Mouse (Mus musculus): Measurements from ENCODE around the gene 4931428L18Rik. TPM values are rescaled to one million over a fixed set of nuclear protein-coding genes. Genes with fewer than 3 reads are reported as not detected.

Gene 4931428L18Rik
- 3.4 and 3.7 TPM in 2 replicates for total RNA-seq (2017)

GRCm38 (mm10) chr1:31222564-31222963, at the start of gene 4931428L18Rik, which contains the start of gene Pih1d3:
TSS of gene 4931428L18Rik (minus strand) at chr1:31222684.
TSS of gene Pih1d3 (plus strand) at chr1:31222838.
- ATAC-seq (replicated peaks in 1 of 2; ENCODE audit: insufficient read depth in 1 of 2, low FRiP score in 2 of 2, low TSS enrichment in 1 of 2, low read depth in 1 of 2, poor library complexity in 2 of 2, severe bottlenecking in 2 of 2): peak; percentile 37 to 72; a peak in 3 of 4 replicates

- ATAC-seq (replicated peaks in 1 of 2; ENCODE audit: insufficient read depth in 1 of 2, low FRiP score in 2 of 2, low TSS enrichment in 1 of 2, low read depth in 1 of 2, poor library complexity in 2 of 2, severe bottlenecking in 2 of 2): no peak
Observed at GRCm38 (mm10) chr1:31260218-31260923, 37.9 kb upstream of the 4931428L18Rik start.

GRCm38 (mm10) chr1:31233319-31234036, 11.0 kb upstream of the 4931428L18Rik start:
- ATAC-seq (replicated peaks in 1 of 2; ENCODE audit: insufficient read depth in 1 of 2, low FRiP score in 2 of 2, low TSS enrichment in 1 of 2, low read depth in 1 of 2, poor library complexity in 2 of 2, severe bottlenecking in 2 of 2): no peak

GRCm38 (mm10) chr1:31220599-31221250, 1.8 kb downstream of the 4931428L18Rik start:
- ATAC-seq (replicated peaks in 1 of 2; ENCODE audit: insufficient read depth in 1 of 2, low FRiP score in 2 of 2, low TSS enrichment in 1 of 2, low read depth in 1 of 2, poor library complexity in 2 of 2, severe bottlenecking in 2 of 2): no peak

- ATAC-seq (replicated peaks in 1 of 2; ENCODE audit: insufficient read depth in 1 of 2, low FRiP score in 2 of 2, low TSS enrichment in 1 of 2, low read depth in 1 of 2, poor library complexity in 2 of 2, severe bottlenecking in 2 of 2): no peak
Observed at GRCm38 (mm10) chr1:31214831-31215230, 7.7 kb downstream of the 4931428L18Rik start.

GRCm38 (mm10) chr1:31210144-31210543, 12.3 kb downstream of the 4931428L18Rik start:
- peak; percentile 76 to 87; a peak in 3 of 4 replicates for ATAC-seq (replicated peaks in 1 of 2; ENCODE audit: insufficient read depth in 1 of 2, low FRiP score in 2 of 2, low TSS enrichment in 1 of 2, low read depth in 1 of 2, poor library complexity in 2 of 2, severe bottlenecking in 2 of 2)

- no peak for ATAC-seq (replicated peaks in 1 of 2; ENCODE audit: insufficient read depth in 1 of 2, low FRiP score in 2 of 2, low TSS enrichment in 1 of 2, low read depth in 1 of 2, poor library complexity in 2 of 2, severe bottlenecking in 2 of 2)
Observed at GRCm38 (mm10) chr1:31205770-31206169, 16.7 kb downstream of the 4931428L18Rik start.

- no peak for ATAC-seq (replicated peaks in 1 of 2; ENCODE audit: insufficient read depth in 1 of 2, low FRiP score in 2 of 2, low TSS enrichment in 1 of 2, low read depth in 1 of 2, poor library complexity in 2 of 2, severe bottlenecking in 2 of 2)
Observed at GRCm38 (mm10) chr1:31205346-31205745, 17.1 kb downstream of the 4931428L18Rik start.

- ATAC-seq (replicated peaks in 1 of 2; ENCODE audit: insufficient read depth in 1 of 2, low FRiP score in 2 of 2, low TSS enrichment in 1 of 2, low read depth in 1 of 2, poor library complexity in 2 of 2, severe bottlenecking in 2 of 2): no peak
Observed at GRCm38 (mm10) chr1:31203771-31204170, 18.7 kb downstream of the 4931428L18Rik start.

GRCm38 (mm10) chr1:31196959-31197358, 25.5 kb downstream of the 4931428L18Rik start:
- no peak for ATAC-seq (replicated peaks in 1 of 2; ENCODE audit: insufficient read depth in 1 of 2, low FRiP score in 2 of 2, low TSS enrichment in 1 of 2, low read depth in 1 of 2, poor library complexity in 2 of 2, severe bottlenecking in 2 of 2)

GRCm38 (mm10) chr1:31195633-31196032, 26.9 kb downstream of the 4931428L18Rik start:
- ATAC-seq (replicated peaks in 1 of 2; ENCODE audit: insufficient read depth in 1 of 2, low FRiP score in 2 of 2, low TSS enrichment in 1 of 2, low read depth in 1 of 2, poor library complexity in 2 of 2, severe bottlenecking in 2 of 2): no peak

- ATAC-seq (replicated peaks in 1 of 2; ENCODE audit: insufficient read depth in 1 of 2, low FRiP score in 2 of 2, low TSS enrichment in 1 of 2, low read depth in 1 of 2, poor library complexity in 2 of 2, severe bottlenecking in 2 of 2): no peak
Observed at GRCm38 (mm10) chr1:31190237-31190866, 32.1 kb downstream of the 4931428L18Rik start.

GRCm38 (mm10) chr1:31178264-31178663, 44.2 kb downstream of the 4931428L18Rik start:
- ATAC-seq (replicated peaks in 1 of 2; ENCODE audit: insufficient read depth in 1 of 2, low FRiP score in 2 of 2, low TSS enrichment in 1 of 2, low read depth in 1 of 2, poor library complexity in 2 of 2, severe bottlenecking in 2 of 2): no peak

GRCm38 (mm10) chr1:31176101-31176500, 46.4 kb downstream of the 4931428L18Rik start, which contains the start of gene Lgsn:
TSS of gene Lgsn (plus strand) at chr1:31176401.
- no peak for ATAC-seq (replicated peaks in 1 of 2; ENCODE audit: insufficient read depth in 1 of 2, low FRiP score in 2 of 2, low TSS enrichment in 1 of 2, low read depth in 1 of 2, poor library complexity in 2 of 2, severe bottlenecking in 2 of 2)

- ATAC-seq (replicated peaks in 1 of 2; ENCODE audit: insufficient read depth in 1 of 2, low FRiP score in 2 of 2, low TSS enrichment in 1 of 2, low read depth in 1 of 2, poor library complexity in 2 of 2, severe bottlenecking in 2 of 2): no peak
Observed at GRCm38 (mm10) chr1:31175401-31175800, 47.1 kb downstream of the 4931428L18Rik start.

GRCm38 (mm10) chr1:31165326-31166121, 57.0 kb downstream of the 4931428L18Rik start:
- ATAC-seq (replicated peaks in 1 of 2; ENCODE audit: insufficient read depth in 1 of 2, low FRiP score in 2 of 2, low TSS enrichment in 1 of 2, low read depth in 1 of 2, poor library complexity in 2 of 2, severe bottlenecking in 2 of 2): no peak
